Mouse (Mus musculus) bone marrow, adult 2 months (tissue): ENCODE results near the gene Myo18a.

ENCODE experiments used
- CTCF ChIP-seq: fragments of 200-500 bp; IDR thresholded peaks from 2 replicates; pipeline ENCODE4 v1.5.1; 2011; ENCODE audit warnings: low read length, control low read depth; ENCODE audit not compliant: control insufficient read depth, insufficient read depth
- POLR2A ChIP-seq: fragments of 200-500 bp; IDR thresholded peaks from 2 replicates; pipeline ENCODE4 v1.6.1; 2011; ENCODE audit warnings: low read depth, mild to moderate bottlenecking, control low read depth, low read length, borderline replicate concordance; ENCODE audit not compliant: control insufficient read depth

- no peak for TF ChIP-seq CTCF
- TF ChIP-seq POLR2A, result no peak
These were observed 66.2 kb downstream of the Myo18a start for GRCm38 (mm10) chr11:77829043-77829841.
